Mouse (Mus musculus) Patski (cell line): ENCODE data around the gene Plod2. TPM values are rescaled to one million over a fixed set of nuclear protein-coding genes. Genes with fewer than 3 reads are reported as not detected.
A peak's percentile ranks its signal among the peaks of the same experiment; 100 is the strongest.

Source experiments
- ATAC-seq: fragments of 100-300 bp; one replicate; pipeline ENCODE4 v1.8.0; 2021
- CTCF ChIA-PET: fragments of 350-600 bp; sonication (Branson Sonifier 250); formaldehyde crosslinking; loops from one replicate; lab custom pipeline; 2022; ENCODE audit warnings: inconsistent platforms; lab: Charles Lee
- POLR2A ChIA-PET: fragments of 350-600 bp; sonication (Branson Sonifier 250); formaldehyde crosslinking; loops from one replicate; lab custom pipeline; 2022; ENCODE audit warnings: antibody characterized with exemption, inconsistent platforms; lab: Charles Lee
- DNase-seq: peaks from one replicate; pipeline ENCODE4 v3.0.0-alpha.2; 2011; ENCODE audit warnings: low read depth, low spot score
- H3K27me3 ChIP-seq: fragments of 371-371 bp; one replicate; pipeline ENCODE4 v1.5.1; 2021
- CTCF ChIP-seq: fragments of 100-300 bp; IDR thresholded peaks from one replicate; pipeline ENCODE4 v1.5.1; 2021
- in situ Hi-C: fragments of 300-500 bp; cut with MboI; formaldehyde crosslinking; loops from 3 replicates; pipeline ENCODE4 v1.11.1; 2018; ENCODE audit warnings: low pct_unique_long_range_greater_than_20kb, mixed read lengths
- polyA plus RNA-seq: library from polyadenylated mRNA; unstranded; gene quantifications from one replicate; pipeline ENCODE4 v1.2.3, GENCODE M21; 2021

The Plod2 gene
- polyA plus RNA-seq, 1 experiment from 2014 or later: 120 TPM

DNA sequence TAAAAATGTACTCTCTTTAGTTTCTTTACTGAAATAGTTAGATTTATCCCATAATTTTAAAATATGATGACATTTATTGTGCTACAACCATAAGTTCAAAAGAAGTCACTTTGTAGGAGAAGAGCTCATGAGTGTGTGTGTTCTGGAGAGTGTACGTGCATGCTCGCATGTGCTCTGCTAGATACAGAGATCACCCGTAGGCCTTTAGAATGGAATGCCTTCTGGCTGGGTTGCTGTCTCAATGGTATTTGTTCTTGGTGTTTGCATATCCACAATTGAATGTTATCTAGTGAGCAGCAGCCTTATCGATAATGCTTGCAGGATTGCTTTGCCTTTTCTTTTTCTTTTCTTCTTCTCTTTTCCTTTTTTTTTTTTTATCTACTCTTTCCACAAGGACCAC lies 9.6 kb downstream of the Plod2 start:
- POLR2A ChIA-PET: interaction anchor here (1.4 kb wide), 1 partner anchor 27 kb away, joined by 5 read pairs; no protein-coding TSS in a partner anchor
- in situ Hi-C loops: no loop called here

GRCm38 (mm10) chr9:92552691-92553090 lies 10.7 kb downstream of the Plod2 start:
- no peak for ATAC-seq
- no peak for DNase-seq
- in situ Hi-C loops: no loop called here
- no peaks in the 10 kb centered on the region for H3K27me3 ChIP-seq
- ChIA-PET POLR2A (interaction anchor here (1.4 kb wide), 1 partner anchor 26 kb away, joined by 5 read pairs; no protein-coding TSS in a partner anchor), CTCF (interaction anchor here (1.2 to 1.6 kb wide), 2 partner anchors 9 to 11 kb away, joined by 3 to 4 read pairs; no protein-coding TSS in a partner anchor)
- no peak for TF ChIP-seq CTCF

More for the DNA sequence above, 9.6 kb downstream of the Plod2 start:
- H3K27me3 ChIP-seq: no peaks in the 10 kb centered on the region
- DNase-seq: no peak
- CTCF ChIA-PET: interaction anchor here (1.2 to 1.7 kb wide), 5 partner anchors 8 to 25 kb away, joined by 3 to 4 read pairs (median 3); partner anchors contain the start of gene Plod2
- no peak for TF ChIP-seq CTCF
- no peak for ATAC-seq

DNA sequence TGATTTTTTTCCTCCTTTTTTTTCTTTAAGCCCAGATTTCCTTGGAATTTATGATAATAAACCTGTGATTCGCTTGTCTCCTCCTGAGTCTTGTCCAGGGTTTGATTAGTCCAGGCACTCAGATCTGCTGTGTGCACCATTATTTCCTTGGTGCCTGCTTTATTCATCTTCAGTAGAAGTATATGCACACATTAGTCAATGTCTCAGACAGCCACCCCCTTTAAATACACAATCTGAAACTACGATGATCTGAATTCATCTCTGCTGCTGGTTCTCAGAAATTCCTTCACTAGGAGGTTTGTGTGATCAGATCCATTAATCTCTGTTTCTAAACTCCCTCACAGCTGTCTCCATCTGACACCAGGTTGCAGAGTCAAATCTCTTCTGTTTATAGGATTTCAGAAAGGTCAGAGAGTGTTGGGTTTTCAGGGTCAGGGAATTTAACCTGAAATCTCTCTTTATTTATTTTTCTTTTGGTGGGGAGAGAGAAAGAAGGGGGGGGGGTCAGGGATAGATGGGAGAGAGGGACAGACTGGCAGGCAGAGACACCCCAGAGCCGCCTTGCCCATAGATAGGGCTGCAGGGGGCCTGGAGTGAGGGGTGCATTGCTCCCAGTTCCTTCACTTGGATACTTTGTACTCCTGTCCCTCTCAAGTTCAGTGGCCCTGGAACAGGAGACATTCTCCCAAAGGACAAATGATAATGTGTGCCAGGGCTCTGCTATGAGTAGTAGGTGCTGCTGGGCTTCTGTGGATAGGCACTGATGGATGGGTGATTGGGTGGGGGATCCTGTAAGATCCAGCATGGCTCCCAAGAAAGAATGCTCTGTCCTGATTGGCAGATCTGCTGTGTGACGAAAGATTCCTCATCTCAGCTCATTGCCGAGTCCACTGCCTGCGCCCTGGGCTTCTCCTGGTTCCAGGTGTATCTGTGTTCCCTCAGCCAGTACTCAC lies 13.3 kb downstream of the Plod2 start:
- in situ Hi-C loops: no loop called here
- TF ChIP-seq CTCF: no peak
- H3K27me3 ChIP-seq: no peaks in the 10 kb centered on the region
- no peak for ATAC-seq
- ChIA-PET POLR2A (no interaction called here), CTCF (interaction anchor here (1.1 to 1.4 kb wide), 3 partner anchors 10 to 56 kb away, joined by 3 to 4 read pairs (median 3); no protein-coding TSS in a partner anchor)
- no peak for DNase-seq

DNA sequence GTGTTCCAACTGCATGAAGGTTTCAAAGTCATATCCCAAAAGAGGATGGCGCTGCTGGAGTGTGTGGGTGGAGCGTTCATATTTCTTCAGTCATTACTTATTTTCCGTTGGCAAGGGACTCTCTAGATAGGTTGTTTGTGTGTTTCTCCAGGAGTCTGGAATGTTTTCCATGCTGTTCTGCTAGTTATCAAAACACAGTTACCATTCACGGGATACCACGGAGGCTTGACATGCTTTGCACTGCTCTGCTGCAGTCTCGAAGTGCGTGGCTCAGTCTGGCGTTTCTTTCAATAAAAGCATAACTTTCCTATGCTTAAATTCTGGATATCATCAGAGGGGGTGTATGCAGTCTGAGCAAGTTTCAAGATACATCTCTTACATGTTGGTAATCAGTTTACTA lies 17.7 kb downstream of the Plod2 start:
- ATAC-seq: no peak
- no peaks in the 10 kb centered on the region for H3K27me3 ChIP-seq
- ChIA-PET CTCF (interaction anchor here (0.9 to 1.0 kb wide), 2 partner anchors 16 to 51 kb away, joined by 4 read pairs; no protein-coding TSS in a partner anchor), POLR2A (no interaction called here)
- in situ Hi-C loops: no loop called here
- no peak for TF ChIP-seq CTCF
- DNase-seq: no peak

GRCm38 (mm10) chr9:92560840-92561547 lies 19.0 kb downstream of the Plod2 start:
- DNase-seq: no peak
- CTCF ChIA-PET: interaction anchor here (1.3 to 1.4 kb wide), 2 partner anchors 10 kb away, joined by 3 read pairs; no protein-coding TSS in a partner anchor
- ATAC-seq: no peak

DNA sequence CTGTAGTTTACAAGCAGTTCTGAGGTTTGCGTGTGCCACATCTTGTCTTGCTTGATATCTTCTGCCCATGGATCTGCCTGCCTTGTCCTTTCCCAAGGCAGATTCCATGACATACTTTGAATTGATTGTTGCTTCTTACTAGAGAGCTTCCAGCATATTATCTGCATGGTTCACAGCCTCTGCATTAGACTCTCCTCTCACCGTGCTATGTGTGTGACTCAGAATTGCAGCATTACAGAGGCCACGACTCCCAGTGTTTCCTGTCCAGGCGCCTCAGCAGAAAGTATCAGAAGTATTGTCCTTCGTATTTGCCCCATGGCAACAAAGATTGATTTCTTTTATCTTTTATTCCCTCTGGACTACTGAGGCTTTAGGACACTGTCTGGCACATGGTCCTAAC lies 20.4 kb downstream of the Plod2 start:
- H3K27me3 ChIP-seq: no peaks in the 10 kb centered on the region
- DNase-seq (no peak), ATAC-seq (peak; percentile 84)
- POLR2A ChIA-PET: no interaction called here
- in situ Hi-C loops: no loop called here
- TF ChIP-seq CTCF: no peak
- CTCF ChIA-PET: no interaction called here

More at GRCm38 (mm10) chr9:92560840-92561547, 19.0 kb downstream of the Plod2 start:
- no peaks in the 10 kb centered on the region for H3K27me3 ChIP-seq
- POLR2A ChIA-PET: no interaction called here
- no peak for TF ChIP-seq CTCF
- in situ Hi-C loops: no loop called here

DNA sequence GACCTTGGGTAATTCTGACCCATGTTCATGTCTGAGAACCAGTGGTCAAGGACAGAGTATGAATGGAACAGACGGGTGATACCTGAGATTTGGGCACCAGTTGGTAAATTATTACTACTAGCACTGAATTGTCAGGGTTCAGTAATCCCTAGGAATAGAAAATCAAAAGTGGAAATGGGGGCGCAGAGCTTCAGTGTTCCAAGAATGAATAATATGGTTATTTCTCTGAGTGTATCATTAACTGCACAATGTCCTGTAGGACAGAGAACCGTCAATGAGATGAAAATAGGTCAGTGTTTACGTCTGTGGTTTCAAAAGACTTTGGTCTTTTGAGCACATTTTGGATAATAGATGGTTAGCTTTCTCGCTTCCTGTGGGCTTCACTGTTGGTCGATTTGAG lies 21.3 kb downstream of the Plod2 start:
- ATAC-seq (no peak), DNase-seq (no peak)
- in situ Hi-C loops: no loop called here
- no peaks in the 10 kb centered on the region for H3K27me3 ChIP-seq
- no peak for TF ChIP-seq CTCF
- ChIA-PET POLR2A (no interaction called here), CTCF (no interaction called here)

DNA sequence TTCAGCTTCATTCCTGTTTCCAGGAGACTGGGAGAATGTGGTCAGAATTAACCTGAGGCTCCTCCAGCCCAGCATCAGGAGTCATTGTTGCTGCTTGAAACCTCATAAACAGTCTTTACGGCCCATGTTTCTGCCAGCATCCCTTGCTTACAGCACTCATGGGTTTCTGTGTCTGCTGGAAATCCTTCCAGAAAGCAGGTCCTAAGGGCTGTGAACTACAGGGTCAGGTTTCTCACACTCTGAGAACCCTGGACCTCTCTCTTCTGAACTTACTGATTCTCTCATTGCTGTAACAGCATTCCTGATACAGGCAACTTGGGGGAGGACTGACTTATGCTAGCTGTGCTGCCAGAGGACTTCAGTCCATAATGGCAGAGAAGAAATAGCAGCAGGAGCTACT lies 22.4 kb downstream of the Plod2 start:
- TF ChIP-seq CTCF: no peak
- no peak for DNase-seq
- H3K27me3 ChIP-seq: no peaks in the 10 kb centered on the region
- CTCF ChIA-PET: interaction anchor here (1.9 kb wide), 1 partner anchor 10 kb away, joined by 4 read pairs; no protein-coding TSS in a partner anchor
- POLR2A ChIA-PET: no interaction called here
- no peak for ATAC-seq
- in situ Hi-C loops: no loop called here

DNA sequence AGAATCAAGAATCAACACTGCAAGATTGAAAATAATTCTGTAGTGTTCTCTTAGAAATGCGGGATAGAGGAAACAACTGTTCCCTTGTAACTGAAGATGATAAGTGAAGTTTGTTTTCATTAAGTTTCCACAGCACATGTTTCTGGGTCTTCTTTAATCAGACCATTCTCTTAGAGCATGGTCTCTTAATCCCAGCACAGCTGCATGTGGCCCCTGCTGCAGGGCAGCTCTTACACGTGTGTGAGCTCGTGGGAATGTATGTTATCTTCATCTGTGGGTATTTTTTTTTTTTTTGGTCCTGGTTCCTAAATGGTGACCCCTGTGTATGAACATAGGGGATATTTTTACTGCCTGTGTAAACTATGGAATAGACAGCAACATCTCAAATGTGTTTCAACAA lies 24.2 kb downstream of the Plod2 start:
- ATAC-seq (no peak), DNase-seq (no peak)
- no peak for TF ChIP-seq CTCF
- ChIA-PET CTCF (interaction anchor here (1.0 kb wide), 1 partner anchor 13 kb away, joined by 3 read pairs; no protein-coding TSS in a partner anchor), POLR2A (interaction anchor here (1.3 kb wide), 1 partner anchor 24 kb away, joined by 5 read pairs; the partner anchor contains the start of gene Plod2)
- no peaks in the 10 kb centered on the region for H3K27me3 ChIP-seq
- in situ Hi-C loops: no loop called here

- no peak for ATAC-seq
- DNase-seq: no peak
- ChIA-PET CTCF (no interaction called here), POLR2A (no interaction called here)
- TF ChIP-seq CTCF: no peak
- in situ Hi-C loops: no loop called here
- no peaks in the 10 kb centered on the region for H3K27me3 ChIP-seq
Measured at GRCm38 (mm10) chr9:92567474-92567873, 25.5 kb downstream of the Plod2 start.
